Mouse (Mus musculus) heart, adult 8-10 months (tissue): ENCODE data around the gene Castor1. TPM values are rescaled to one million over a fixed set of nuclear protein-coding genes. Genes with fewer than 3 reads are reported as not detected.
"Not testable (repeated sequence)": the region's sequence is repeated elsewhere in the genome, so short reads cannot be mapped to it uniquely, and the experiment has no call there.

Experiments used
- DNase-seq: peaks from one replicate; pipeline ENCODE4 v3.0.0; 2022; ENCODE audit warnings: low spot score
- total RNA-seq, 4 experiments: library from RNA; stranded (reverse); gene quantifications; 2 replicates each; pipeline ENCODE4 v1.2.4; 2022

Castor1 gene
- total RNA-seq: 1 to 10 TPM; 3.5 to 6.9 (median 4.8) TPM

DNA sequence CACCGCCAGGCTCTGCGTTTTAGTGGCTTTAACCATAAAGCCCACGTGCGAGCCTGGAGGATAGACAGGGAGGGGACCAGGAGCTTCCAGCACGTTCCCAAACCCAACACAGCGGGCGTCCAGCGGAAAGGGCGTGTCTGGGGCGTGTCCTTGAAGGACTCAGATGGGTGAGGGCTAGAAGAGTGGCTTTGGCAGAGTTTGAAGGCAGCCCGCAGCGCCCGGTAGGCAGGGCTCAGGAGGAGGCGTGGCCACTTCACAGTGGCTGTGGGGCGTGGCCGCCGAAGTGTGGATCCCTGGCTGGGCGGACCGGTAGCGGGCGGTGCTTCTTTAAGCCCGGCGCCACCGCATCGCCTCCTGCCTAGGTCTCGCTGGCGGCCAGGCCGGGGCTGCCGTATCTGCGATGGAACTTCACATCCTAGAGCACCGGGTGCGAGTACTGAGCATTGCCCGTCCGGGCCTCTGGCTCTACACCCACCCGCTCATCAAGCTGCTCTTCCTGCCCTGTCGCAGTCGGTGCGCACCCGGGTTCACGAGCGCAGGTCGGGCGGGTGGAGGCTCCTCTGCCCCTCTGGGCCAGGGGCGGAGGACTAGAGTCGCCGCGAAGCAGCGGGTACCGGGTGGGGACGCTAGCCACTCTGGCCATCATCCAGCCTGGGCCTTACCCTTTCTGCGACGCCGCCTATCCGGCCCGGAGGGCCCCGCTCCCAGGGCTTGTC is at the start of gene Castor1:
Gene Castor1, plus strand, starts transcription at position 312 of the 716 bp plus-strand sequence.
- peak; percentile 95 for DNase-seq

DNA sequence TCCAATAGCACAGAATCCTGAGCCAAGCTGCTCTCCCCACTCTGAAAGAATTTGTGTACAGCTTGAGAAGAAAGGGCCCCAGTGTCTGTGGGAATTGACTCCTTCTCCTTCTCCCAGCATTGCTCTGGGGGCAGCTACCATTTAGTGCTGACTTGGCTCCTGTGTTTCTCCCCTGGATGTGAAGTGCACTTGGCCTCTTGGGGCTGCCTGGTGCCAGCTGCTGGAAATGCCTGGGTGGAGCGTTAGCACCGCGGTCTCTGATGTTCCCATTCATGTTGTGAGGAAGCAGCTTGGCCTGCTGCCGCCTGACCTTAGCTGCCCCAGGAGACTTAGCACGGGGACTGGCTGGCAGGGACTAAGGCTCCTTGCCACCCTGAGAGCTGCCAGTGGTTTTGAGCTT is 43.4 kb upstream of the Castor1 start:
- peak; percentile 76 for DNase-seq

- no peak for DNase-seq
Observed at GRCm38 (mm10) chr11:4177716-4178115, 40.3 kb upstream of the Castor1 start.

DNA sequence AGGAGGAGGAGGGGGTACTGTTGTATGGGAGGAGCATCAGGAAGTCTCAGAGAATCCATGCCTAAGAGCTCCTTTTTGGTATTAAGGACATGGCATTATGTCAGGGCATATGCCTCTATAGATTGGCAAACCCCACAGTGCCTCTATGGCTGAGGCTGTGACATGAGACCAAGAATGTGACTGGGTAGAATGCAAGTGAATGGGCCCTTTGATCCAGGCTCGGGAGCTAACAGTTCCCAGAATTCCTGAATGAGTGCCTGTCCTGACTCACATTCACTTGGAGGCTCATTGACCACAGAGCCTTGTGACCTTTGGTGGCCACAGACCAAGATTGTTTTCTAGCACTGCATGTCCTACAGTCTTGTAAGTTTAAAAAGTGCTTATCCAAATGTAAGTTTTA is 36.0 kb upstream of the Castor1 start:
- no peak for DNase-seq

DNA sequence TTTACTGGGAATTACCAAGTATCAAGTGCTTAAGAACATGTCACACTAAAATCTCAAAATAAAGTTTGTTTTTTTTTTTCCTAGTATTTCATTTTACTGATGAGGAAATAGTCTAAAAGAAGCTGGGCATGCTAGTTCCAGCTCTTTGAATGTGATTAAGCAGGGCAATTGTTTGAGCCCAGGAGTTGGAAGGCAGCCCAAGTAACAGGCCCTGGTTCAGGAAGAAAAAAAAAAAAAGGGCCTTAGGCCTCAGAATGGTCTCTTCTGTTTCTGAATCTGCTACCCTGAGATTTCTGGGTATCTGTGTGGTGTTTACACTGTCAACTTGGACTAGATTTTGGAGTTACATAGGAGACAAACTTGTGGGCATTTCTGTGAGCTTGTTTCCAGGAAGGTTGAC is 34.5 kb upstream of the Castor1 start:
- DNase-seq: no peak

- no peak for DNase-seq
Observed at GRCm38 (mm10) chr11:4184251-4184952, 33.6 kb upstream of the Castor1 start.

GRCm38 (mm10) chr11:4185480-4185879 is 32.5 kb upstream of the Castor1 start:
- DNase-seq: not testable (repeated sequence)

- DNase-seq: peak; percentile 97
Observed at GRCm38 (mm10) chr11:4186486-4187317, 31.3 kb upstream of the Castor1 start, which contains the start of gene Tbc1d10a. Tbc1d10a (plus strand) TSS chr11:4186789.

DNA sequence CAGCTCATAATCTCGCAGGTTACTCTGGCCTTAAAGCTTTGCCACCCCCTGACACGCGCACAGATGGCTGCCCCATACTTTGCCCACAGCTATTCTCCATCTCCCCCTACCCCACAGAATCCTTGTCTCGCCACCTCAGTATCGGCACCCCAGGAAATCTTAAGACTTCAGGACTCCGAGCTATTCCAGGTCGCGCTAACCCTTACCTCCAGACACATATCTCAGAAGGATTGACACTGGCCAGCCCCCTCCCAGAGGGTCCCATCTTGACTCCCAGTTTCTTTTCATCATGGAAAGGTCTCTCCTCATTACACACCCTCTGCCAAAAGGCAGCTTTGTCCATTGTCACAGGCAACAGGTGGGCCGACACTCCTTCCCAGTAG is 30.7 kb upstream of the Castor1 start:
- no peak for DNase-seq

DNA sequence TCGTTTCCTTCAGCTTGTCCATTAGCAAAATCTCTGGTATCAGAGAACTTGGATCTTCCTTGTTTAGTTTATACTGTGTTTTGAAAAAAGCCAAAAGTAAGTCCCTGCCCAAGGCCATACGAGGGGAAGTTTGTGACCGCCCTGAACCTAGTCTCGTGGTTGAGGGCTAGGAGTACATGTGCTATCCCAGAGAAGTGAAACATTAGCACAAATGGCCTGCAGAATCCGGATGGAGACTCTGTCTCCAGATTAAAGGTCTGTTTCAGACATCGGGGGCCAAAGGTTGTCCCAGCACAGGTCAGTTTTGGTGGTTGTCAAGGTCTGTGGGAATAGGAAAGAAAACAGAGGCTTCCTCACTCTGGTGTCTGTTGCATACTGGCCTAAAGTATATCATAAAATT is 28.8 kb upstream of the Castor1 start:
- DNase-seq: no peak

DNA sequence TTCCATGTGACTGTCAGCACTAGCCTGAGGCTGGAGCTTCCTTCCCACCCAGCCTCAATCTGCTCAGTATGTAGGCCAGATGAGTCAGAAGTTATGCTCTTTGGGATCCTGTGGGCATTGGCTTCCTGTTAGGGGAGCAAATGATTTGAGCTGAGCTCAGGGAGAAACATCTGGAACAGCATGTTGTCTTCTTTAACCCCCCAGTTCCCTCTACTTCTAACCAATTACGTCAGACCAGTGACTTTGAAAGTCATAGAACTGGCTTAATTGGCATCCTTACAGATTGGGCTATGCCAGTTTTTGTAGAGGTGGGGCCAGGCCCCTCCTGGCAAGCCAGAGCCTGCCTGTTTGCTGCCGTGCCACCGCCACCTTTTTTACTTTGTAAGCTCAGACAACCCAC is 27.3 kb upstream of the Castor1 start:
- DNase-seq: peak; percentile 64

- DNase-seq: no peak
Observed at GRCm38 (mm10) chr11:4192757-4193156, 25.3 kb upstream of the Castor1 start.

DNA sequence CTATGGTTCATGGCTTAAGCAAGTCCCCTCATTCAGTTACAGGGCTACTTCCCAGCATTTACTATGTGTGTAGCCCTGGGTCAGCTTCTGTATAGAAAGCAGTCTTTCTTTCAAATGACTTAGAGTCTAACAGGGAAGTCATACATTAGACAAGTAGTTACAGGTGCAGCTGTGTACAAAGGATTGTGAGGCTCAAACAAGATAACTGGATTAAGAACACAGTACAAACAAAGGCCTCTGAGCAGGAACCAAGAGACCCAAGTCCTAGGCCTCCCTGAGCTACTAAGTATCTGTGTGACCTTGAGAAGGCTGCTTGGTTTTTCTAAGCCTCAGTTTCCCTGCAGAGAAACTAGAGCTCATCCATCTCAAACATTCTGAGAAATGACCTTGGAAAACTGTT is 24.6 kb upstream of the Castor1 start:
- no peak for DNase-seq

GRCm38 (mm10) chr11:4195597-4196031 is 22.4 kb upstream of the Castor1 start:
- DNase-seq: no peak

DNA sequence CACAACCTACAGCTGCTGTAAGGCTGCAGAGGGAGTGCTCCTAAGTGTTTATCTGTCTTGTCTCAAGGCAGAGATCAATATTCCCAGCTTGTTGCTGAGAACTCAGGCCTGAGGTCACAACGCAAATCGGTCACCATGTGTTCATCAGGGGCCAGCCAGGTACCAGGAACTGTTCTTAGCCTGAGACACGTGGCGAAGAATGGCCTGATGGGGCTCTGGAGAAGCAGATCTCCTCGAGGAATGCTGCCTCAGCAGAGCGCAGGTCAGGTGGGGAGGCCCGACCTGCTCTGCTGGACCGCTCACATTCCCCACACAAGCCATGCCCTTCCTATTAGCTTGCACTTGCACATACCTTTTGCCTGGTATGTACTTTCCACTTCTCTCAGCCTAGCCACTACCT is 21.4 kb upstream of the Castor1 start:
- no peak for DNase-seq

- DNase-seq: no peak
Observed at GRCm38 (mm10) chr11:4197691-4198090, 20.3 kb upstream of the Castor1 start.

DNA sequence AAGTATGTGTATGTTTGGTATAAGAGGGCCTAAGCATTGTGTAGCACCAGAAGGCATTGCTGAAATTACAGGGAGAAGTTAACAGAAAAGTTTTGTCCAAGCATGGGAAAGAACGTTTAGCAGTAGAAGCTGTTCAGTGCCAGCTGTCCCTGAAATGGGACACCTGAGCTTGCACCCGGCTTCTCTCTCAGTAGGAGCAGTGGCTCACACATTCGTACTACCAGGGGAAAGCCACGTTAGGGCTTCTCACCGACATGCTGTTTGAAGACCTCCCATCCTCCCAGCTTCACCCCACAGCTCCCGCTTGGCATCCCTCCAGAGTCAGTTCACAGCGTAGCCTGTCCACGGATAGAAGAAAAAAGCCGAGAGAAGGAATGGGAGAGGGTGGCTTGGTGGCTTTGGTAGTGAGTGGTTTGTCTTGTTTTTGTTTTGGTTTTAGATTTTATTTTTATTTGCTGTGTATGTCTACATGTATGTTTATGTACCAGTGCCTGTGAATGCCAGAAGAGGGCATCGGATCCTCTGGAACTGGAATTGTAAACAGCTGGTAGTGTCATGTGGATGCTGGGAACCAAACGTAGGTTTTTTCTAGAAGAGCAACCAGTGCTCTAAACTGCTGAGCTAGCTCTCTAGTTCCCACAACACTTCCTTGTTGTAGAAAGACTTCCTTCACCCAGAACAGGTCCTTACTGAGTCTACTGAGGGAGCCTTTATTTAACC is 15.9 kb upstream of the Castor1 start:
- no peak for DNase-seq

- DNase-seq: no peak
Observed at GRCm38 (mm10) chr11:4202995-4203704, 14.9 kb upstream of the Castor1 start.

DNA sequence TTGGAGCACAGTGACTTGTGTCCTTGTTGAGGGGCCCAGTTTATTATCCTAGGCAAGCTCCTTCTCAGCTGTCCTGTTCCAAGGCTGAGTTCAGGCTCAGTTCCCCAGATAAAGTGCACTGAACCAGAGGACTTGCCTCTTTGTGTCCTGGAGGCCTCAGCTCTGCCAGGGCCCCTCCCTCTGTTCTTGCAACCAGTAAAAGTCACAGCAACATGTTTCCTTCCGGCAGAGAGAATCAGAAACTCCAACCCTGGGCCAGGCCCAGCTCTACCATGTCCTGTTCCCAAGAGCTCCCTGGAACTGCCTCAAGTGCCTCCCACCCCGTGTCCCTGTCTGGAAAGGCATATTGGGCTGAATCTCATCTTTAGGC is 14.3 kb upstream of the Castor1 start:
- DNase-seq: peak; percentile 93

DNA sequence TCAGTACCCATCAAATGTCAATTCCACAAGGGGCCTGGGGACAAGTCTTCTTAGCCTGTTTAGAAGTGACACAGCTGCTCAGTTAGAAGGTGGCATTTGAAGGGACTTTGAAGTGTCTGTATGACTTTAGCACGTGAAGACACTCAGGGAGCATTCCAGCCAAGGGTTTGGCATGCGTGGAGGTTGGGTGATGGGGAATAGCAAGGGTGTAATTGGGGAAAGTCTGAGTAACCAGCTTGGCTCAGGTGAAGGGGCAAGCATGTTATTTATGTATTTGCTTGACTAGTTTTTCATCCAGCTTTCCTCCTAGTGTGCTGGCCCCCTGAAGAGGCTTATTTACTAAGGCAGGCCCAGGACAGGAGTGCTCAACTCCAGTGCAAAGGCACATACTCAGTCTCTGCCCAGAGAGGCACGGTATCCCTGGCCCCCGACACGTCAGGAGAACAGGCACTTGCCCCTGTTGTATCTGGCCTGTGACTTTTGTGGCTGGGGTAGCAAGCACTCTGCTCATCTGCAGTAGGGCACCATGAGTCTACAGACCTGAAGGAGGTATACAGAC is 12.8 kb upstream of the Castor1 start:
- DNase-seq: no peak

GRCm38 (mm10) chr11:4205951-4206350 is 12.1 kb upstream of the Castor1 start:
- no peak for DNase-seq
